Mouse (Mus musculus) left cerebral cortex, adult 18-20 months (tissue): Measurements from ENCODE around the gene Gm17455. TPM values are rescaled to one million over a fixed set of nuclear protein-coding genes. Genes with fewer than 3 reads are reported as not detected.
A peak's percentile ranks its signal among the peaks of the same experiment; 100 is the strongest.

Source experiments
- DNase-seq, 2 experiments: peaks; one replicate each; pipeline ENCODE4 v3.0.0; 2021 to 2022; ENCODE audit warnings: low spot score in 2 of 2, mixed read lengths in 1 of 2
- total RNA-seq, 2 experiments: library from RNA; stranded (reverse); gene quantifications; 2 replicates each; pipeline ENCODE4 v1.2.3; 2021

The Gm17455 gene
- total RNA-seq, 2 experiments from 2014 or later: not detected

GRCm38 (mm10) chr10:60418137-60418536 is 18.6 kb downstream of the Gm17455 start:
- peak; percentile 68 to 78 for DNase-seq

- DNase-seq: no peak
These were observed 20.1 kb downstream of the Gm17455 start for GRCm38 (mm10) chr10:60419624-60420023.

DNA sequence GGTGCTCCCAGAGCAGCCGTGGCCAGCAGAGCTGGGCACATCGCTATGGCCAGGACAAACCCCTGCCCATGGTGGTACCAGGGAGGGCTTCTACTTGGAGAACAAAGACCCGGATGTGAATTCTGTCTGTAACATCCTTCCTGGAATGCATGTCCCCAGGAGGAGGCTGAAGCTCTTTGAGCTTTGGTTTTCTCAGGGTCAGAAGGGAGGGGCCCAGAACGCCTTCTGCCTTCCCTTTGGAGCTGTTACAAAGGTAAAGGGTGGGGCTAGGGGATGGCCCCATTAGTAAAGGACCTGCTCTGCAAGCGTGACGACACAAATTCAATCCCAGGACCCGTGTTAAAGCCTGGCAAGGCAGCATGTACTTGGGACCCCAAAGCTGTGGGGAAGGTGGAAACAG is 23.2 kb downstream of the Gm17455 start:
- no peak for DNase-seq

- DNase-seq: no peak
These were observed 30.5 kb downstream of the Gm17455 start for GRCm38 (mm10) chr10:60430001-60430400.

DNA sequence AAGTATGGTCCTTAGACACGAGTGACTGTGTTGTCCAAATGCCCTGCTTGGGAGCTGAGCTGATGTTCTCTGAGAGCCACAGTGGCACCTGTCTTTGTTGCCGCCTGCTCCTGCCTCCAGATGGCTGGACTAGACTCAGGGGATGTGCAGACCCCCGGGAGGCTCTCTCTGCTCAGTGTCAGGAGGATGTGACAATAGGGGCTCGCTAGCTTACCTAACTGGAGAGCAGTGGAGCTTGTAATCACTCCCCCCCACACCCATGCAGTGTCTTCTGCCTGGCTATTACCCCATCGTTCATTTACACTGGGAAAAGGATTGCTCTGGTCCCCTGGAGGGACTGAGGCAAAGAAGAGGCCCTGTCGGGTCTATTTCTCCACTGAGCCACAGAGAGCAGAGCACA is 31.1 kb downstream of the Gm17455 start:
- DNase-seq: no peak

GRCm38 (mm10) chr10:60432679-60433078 is 33.2 kb downstream of the Gm17455 start:
- DNase-seq: no peak

DNA sequence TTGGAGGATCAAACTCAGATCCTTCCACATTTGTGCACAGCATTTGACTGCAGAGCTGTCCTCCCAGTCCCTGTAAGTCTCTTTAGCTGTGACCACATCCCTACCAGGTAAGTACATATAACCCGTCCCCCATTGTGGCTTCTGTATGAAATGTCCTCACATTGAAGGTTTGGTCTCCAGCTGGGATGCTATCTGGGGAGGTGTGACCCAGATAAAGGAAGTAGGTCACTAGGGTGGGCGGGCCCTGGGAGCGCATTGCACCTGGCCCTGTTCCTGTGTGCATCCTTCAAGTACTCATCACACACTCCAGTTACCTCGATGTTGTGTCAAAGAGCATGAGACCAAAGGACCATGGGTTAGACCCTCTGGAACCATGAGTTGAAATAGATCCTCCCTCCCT is 42.8 kb downstream of the Gm17455 start:
- no peak for DNase-seq

DNA sequence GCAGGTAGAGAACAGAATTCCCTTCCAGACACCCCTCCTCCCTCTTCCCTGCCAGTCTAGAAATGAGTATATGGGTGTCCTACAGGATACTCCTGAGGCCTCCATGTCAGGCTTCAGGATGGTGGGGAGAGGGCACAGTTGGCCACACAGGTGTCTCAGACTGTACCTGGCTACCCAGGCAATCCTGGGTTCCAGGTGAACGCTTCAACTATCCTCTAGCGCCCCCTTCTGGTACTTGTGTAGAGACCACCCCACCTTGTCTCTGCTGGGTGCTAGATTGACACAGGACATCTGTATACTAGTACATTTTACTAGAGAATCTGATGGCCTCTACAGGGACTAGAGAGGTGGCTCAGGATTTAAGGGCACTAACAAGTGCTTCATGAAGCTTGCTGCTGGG is 43.6 kb downstream of the Gm17455 start:
- DNase-seq: no peak

- no peak for DNase-seq
These were observed 45.6 kb downstream of the Gm17455 start for GRCm38 (mm10) chr10:60445031-60445593.

DNA sequence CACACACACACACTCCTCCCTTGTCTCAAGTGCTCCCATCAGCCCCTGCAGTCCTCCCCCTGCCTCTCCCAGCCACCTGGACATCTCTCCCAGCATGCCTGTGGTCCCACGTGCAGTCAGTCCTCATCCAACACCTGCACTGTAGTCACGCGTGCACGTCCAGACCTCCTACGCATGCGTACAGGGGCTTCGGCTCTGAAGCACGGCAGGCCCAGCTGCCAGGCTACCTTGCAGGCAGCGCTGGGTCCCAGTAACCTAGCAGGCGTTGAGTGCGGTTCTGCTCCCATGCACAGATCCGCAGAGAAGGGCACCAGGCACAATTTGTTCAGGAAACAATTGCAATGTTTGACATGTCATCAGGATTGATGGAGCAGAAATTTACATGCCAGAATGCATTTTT is 47.7 kb downstream of the Gm17455 start:
- no peak for DNase-seq

Other genes starting within 250 kb of the Gm17455 start
- 1 to 10 TPM in 1 of 2 experiments, under 1 TPM in 1; 0.65 to 1.1 TPM for gene Chst3, start 180.5 kb upstream of the Gm17455 start, total RNA-seq
- 1,000 to 10,000 TPM; 1,592 to 1,629 TPM for gene Psap, start 122.1 kb upstream of the Gm17455 start, total RNA-seq
- gene Vsir, start 52.9 kb upstream of the Gm17455 start, total RNA-seq: 10 to 100 TPM; 19.7 to 20.8 TPM